Mouse (Mus musculus): ENCODE results near the gene Gm3043.
"Not testable (repeated sequence)": the region's sequence is repeated elsewhere in the genome, so short reads cannot be mapped to it uniquely, and the experiment has no call there.

The Gm3043 gene

DNA sequence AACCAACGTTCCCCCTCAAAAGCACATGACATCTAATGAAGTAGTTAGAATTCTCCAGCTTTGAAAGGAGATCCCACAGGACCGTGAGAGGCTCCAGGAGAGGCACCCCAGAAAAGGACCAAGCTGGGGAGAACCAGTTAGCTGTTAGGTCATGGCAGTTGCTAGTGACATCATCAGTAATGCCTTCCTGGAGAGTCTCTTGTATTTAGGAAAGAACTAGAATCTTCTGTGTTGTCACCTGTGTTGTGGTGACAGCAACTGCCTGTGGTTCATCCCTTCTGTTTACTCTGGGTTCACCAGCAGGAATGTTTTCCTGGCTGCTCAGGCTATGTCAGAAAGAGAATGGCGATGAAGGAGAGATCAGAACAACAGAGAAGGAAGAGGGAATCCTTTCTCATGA lies at the start of gene Gm3043:
TSS of gene Gm3043 (plus strand) at position 301 of the 400 bp plus-strand sequence.
- not testable (repeated sequence) for DNase-seq (ENCODE audit: extremely low spot score, low spot score)

DNA sequence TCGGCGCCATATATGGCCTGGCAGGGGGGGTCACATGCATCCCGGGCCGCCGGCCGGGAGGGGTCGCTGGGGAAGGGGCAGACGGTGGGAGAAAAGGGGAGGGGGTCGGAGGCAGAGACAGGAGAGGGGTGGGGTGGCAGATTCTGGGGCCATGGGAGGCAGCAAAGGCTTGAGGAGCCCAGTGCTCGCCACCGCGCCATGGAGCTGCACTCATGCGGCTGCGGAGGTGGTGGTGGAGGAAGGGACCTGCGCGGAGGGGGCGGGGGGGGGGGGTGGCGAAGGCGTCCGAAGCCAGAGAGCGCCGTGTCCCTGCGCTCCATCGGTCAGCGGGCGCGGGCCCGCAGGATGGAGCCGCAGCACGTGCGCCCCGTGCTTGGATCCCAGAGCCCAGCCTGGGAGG lies 36.9 kb upstream of the Gm3043 start, which contains the start of gene Gm3020:
TSS of gene Gm3020 (plus strand) at position 301 of the 400 bp plus-strand sequence.
- not testable (repeated sequence) for DNase-seq (ENCODE audit: extremely low spot score, low spot score)

Measured in neural tube, embryonic 10.5 days (tissue).